Mouse (Mus musculus) testis, adult 2 months (tissue): ENCODE data around the gene Myoz1.

Source experiments
- CTCF ChIP-seq: fragments of 200-500 bp; IDR thresholded peaks from 2 replicates; pipeline ENCODE4 v1.5.1; 2012; ENCODE audit warnings: low read depth, mild to moderate bottlenecking, inconsistent platforms, low read length, moderate library complexity; ENCODE audit not compliant: control insufficient read depth, insufficient read depth, insufficient replicate concordance
- POLR2A ChIP-seq: fragments of 200-500 bp; IDR thresholded peaks from 2 replicates; pipeline ENCODE4 v1.6.1; 2012; ENCODE audit warnings: low read depth, mild to moderate bottlenecking, inconsistent platforms, low read length, moderate library complexity; ENCODE audit not compliant: control insufficient read depth

DNA sequence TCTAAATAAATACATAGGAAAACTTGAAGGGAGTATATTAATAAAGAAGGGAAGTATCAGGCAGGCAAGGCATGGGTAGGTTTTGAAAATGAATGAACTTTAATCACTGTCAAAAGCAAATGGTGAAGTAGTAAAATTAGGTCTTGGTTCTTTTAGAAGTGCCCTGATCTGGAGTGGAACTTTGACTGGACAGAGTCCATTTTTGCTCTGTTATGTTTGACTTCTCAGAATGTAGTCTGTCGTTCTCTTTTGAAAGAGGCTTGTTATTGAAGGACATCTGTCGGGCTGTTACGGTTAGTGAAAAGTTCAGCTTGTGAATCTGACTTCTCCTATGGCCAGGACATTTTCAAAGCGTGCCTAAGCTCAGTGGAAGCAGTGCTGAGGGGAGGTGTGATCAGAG, 21.6 kb upstream of the Myoz1 start:
- TF ChIP-seq CTCF, result no peak
- TF ChIP-seq POLR2A, result no peak
